Mouse (Mus musculus) thymus, postnatal 0 days (tissue): ENCODE results near the gene Rnf152. TPM values are rescaled to one million over a fixed set of nuclear protein-coding genes. Genes with fewer than 3 reads are reported as not detected.

Experiments used
- DNase-seq: peaks from one replicate; pipeline ENCODE4 v3.0.0-alpha.2; 2015; ENCODE audit warnings: low spot score
- polyA plus RNA-seq: library from polyadenylated mRNA; unstranded; fragments of >200 nt; fragmentation: Nextera tagmentation; extraction: Ambion mirVana; gene quantifications from 2 replicates; pipeline ENCODE4 v1.2.1, GENCODE M21; 2015

Gene Rnf152
- 0.08 and 0.09 TPM in 2 replicates for polyA plus RNA-seq

GRCm38 (mm10) chr1:105356291-105357011, at the start of gene Rnf152:
Gene Rnf152, minus strand, starts transcription at chr1:105356710.
- no peak for DNase-seq

GRCm38 (mm10) chr1:105402853-105403252, 46.3 kb upstream of the Rnf152 start:
- no peak for DNase-seq

- no peak for DNase-seq
Measured at GRCm38 (mm10) chr1:105384141-105384937, 27.8 kb upstream of the Rnf152 start.

GRCm38 (mm10) chr1:105377546-105377945, 21.0 kb upstream of the Rnf152 start:
- DNase-seq, result no peak

- DNase-seq, result no peak
Measured at GRCm38 (mm10) chr1:105374618-105375017, 18.1 kb upstream of the Rnf152 start.

GRCm38 (mm10) chr1:105362701-105363100, 6.2 kb upstream of the Rnf152 start:
- peak; percentile 13 for DNase-seq

- DNase-seq, result no peak
Measured at GRCm38 (mm10) chr1:105358896-105359295, 2.4 kb upstream of the Rnf152 start.

GRCm38 (mm10) chr1:105355910-105356290, 610 bp downstream of the Rnf152 start:
- DNase-seq, result no peak

- no peak for DNase-seq
Measured at GRCm38 (mm10) chr1:105354901-105355891, 1.3 kb downstream of the Rnf152 start.

GRCm38 (mm10) chr1:105351806-105352205, 4.7 kb downstream of the Rnf152 start:
- DNase-seq, result no peak

- no peak for DNase-seq
Measured at GRCm38 (mm10) chr1:105342305-105342704, 14.2 kb downstream of the Rnf152 start.

- no peak for DNase-seq
Measured at GRCm38 (mm10) chr1:105340943-105341342, 15.6 kb downstream of the Rnf152 start.

- no peak for DNase-seq
Measured at GRCm38 (mm10) chr1:105337397-105337796, 19.1 kb downstream of the Rnf152 start.

GRCm38 (mm10) chr1:105336096-105336495, 20.4 kb downstream of the Rnf152 start:
- DNase-seq, result no peak

GRCm38 (mm10) chr1:105332087-105332731, 24.3 kb downstream of the Rnf152 start:
- DNase-seq, result no peak

GRCm38 (mm10) chr1:105331605-105332004, 24.9 kb downstream of the Rnf152 start:
- DNase-seq, result no peak

- no peak for DNase-seq
Measured at GRCm38 (mm10) chr1:105330581-105331320, 25.8 kb downstream of the Rnf152 start.

- DNase-seq, result no peak
Measured at GRCm38 (mm10) chr1:105327789-105328188, 28.7 kb downstream of the Rnf152 start.

GRCm38 (mm10) chr1:105324636-105325035, 31.9 kb downstream of the Rnf152 start:
- no peak for DNase-seq
